Mouse (Mus musculus) lung, adult 2 months (tissue): ENCODE results near the gene Grik1. TPM values are rescaled to one million over a fixed set of nuclear protein-coding genes. Genes with fewer than 3 reads are reported as not detected.

Experiments
- DNase-seq: peaks from one replicate; pipeline ENCODE4 v3.0.0; 2022
- H3K4me1 ChIP-seq: fragments of 200-500 bp; 2 replicates; pipeline ENCODE4 v1.6.1; 2011; ENCODE audit warnings: low read length; ENCODE audit not compliant: control insufficient read depth, insufficient read depth
- H3K4me3 ChIP-seq: fragments of 200-500 bp; replicated peaks from 2 replicates; pipeline ENCODE3; 2011; ENCODE audit warnings: low read depth, mild to moderate bottlenecking, control low read depth, low read length; ENCODE audit errors: extremely low read depth
- CTCF ChIP-seq: fragments of 200-500 bp; IDR thresholded peaks from 2 replicates; pipeline ENCODE4 v1.5.1; 2011; ENCODE audit warnings: mild to moderate bottlenecking, low read length, control low read depth; ENCODE audit not compliant: insufficient read depth
- POLR2A ChIP-seq: fragments of 200-500 bp; IDR thresholded peaks from 2 replicates; pipeline ENCODE4 v1.6.1; 2011; ENCODE audit warnings: low read depth, mild to moderate bottlenecking, control low read depth, low read length, borderline replicate concordance; ENCODE audit errors: extremely low read depth
- WGBS: fragments of 180-500 bp; shearing (Covaris S2); methylation state at CpG from one replicate; pipeline ENCODE4 v1.1.7; 2018; 5-methylcytosine and 5-hydroxymethylcytosine counted together
- polyA plus RNA-seq: library from polyadenylated mRNA; depleted of rRNA; stranded (reverse); fragments of >200 nt; gene quantifications from 2 replicates; pipeline ENCODE4 v1.2.3, GENCODE M21; 2012

Grik1 gene
- polyA plus RNA-seq, 1 experiment: 0.04 TPM

GRCm38 (mm10) chr16:87953176-87953575 lies 336.9 kb downstream of the Grik1 start:
- 83% methylated on average over 4 of the region's 4 CpGs for WGBS

GRCm38 (mm10) chr16:87949881-87950280 lies 340.2 kb downstream of the Grik1 start:
- Histone ChIP-seq H3K4me3 (no peak overlapping the region), H3K4me1 (no peaks in the 10 kb centered on the region)
- TF ChIP-seq POLR2A: no peak
- 76% methylated on average over 11 of the region's 11 CpGs for WGBS
- DNase-seq: no peak

More at GRCm38 (mm10) chr16:87953176-87953575, 336.9 kb downstream of the Grik1 start:
- TF ChIP-seq CTCF: no peak
- no peak for DNase-seq
- Histone ChIP-seq H3K4me3 (no peak overlapping the region), H3K4me1 (no peaks in the 10 kb centered on the region)

GRCm38 (mm10) chr16:87948122-87948521 lies 341.9 kb downstream of the Grik1 start:
- no peak for TF ChIP-seq POLR2A
- TF ChIP-seq CTCF: no peak
- Histone ChIP-seq H3K4me3 (no peak overlapping the region), H3K4me1 (no peaks in the 10 kb centered on the region)
- WGBS: 50% methylated on average over 4 of the region's 4 CpGs
- DNase-seq: no peak

- no peak for DNase-seq
- H3K4me1 ChIP-seq: no peaks in the 10 kb centered on the region
- H3K4me3 ChIP-seq: no peak overlapping the region
- TF ChIP-seq CTCF (no peak), POLR2A (no peak)
- 72% methylated on average over 1 of the region's 1 CpGs for WGBS
These were observed 345.7 kb downstream of the Grik1 start for GRCm38 (mm10) chr16:87944318-87944717.

- Histone ChIP-seq H3K4me3 (no peak overlapping the region), H3K4me1 (no peaks in the 10 kb centered on the region)
- WGBS: 85% methylated on average over 13 of the region's 13 CpGs
- no peak for TF ChIP-seq CTCF
- no peak for TF ChIP-seq POLR2A
- no peak for DNase-seq
These were observed 347.8 kb downstream of the Grik1 start for GRCm38 (mm10) chr16:87942103-87942865.

GRCm38 (mm10) chr16:87934685-87935084 lies 355.4 kb downstream of the Grik1 start:
- no peaks in the 10 kb centered on the region for H3K4me1 ChIP-seq
- no peak for DNase-seq
- no peak overlapping the region for H3K4me3 ChIP-seq
- TF ChIP-seq POLR2A (no peak), CTCF (no peak)
- 91% methylated on average over 1 of the region's 1 CpGs for WGBS

GRCm38 (mm10) chr16:87931358-87931757 lies 358.7 kb downstream of the Grik1 start:
- Histone ChIP-seq H3K4me1 (no peaks in the 10 kb centered on the region), H3K4me3 (no peak overlapping the region)
- no peak for DNase-seq
- 84% methylated on average over 2 of the region's 2 CpGs for WGBS
- TF ChIP-seq CTCF (no peak), POLR2A (no peak)

GRCm38 (mm10) chr16:87930519-87930918 lies 359.5 kb downstream of the Grik1 start:
- 78% methylated on average over 3 of the region's 3 CpGs for WGBS
- no peak overlapping the region for H3K4me3 ChIP-seq
- no peak for DNase-seq
- no peaks in the 10 kb centered on the region for H3K4me1 ChIP-seq
- no peak for TF ChIP-seq CTCF
- no peak for TF ChIP-seq POLR2A

GRCm38 (mm10) chr16:87928671-87929070 lies 361.4 kb downstream of the Grik1 start:
- Histone ChIP-seq H3K4me1 (no peaks in the 10 kb centered on the region), H3K4me3 (no peak overlapping the region)
- DNase-seq: no peak
- TF ChIP-seq CTCF (no peak), POLR2A (no peak)
- 38% methylated on average over 1 of the region's 1 CpGs for WGBS

GRCm38 (mm10) chr16:87917897-87918296 lies 372.2 kb downstream of the Grik1 start:
- 73% methylated on average over 4 of the region's 4 CpGs for WGBS
- DNase-seq: no peak
- H3K4me1 ChIP-seq: no peaks in the 10 kb centered on the region
- no peak for TF ChIP-seq POLR2A
- TF ChIP-seq CTCF: no peak
- no peak overlapping the region for H3K4me3 ChIP-seq
